Mouse (Mus musculus) cerebellum, postnatal 14 days (tissue): ENCODE data around the gene Zscan12.

Experiments used
- DNase-seq, 2 experiments: peaks; one replicate each; pipeline ENCODE4 v3.0.0; 2021; ENCODE audit warnings: mixed read lengths in 2 of 2

Gene Zscan12

GRCm38 (mm10) chr13:21362621-21363248, at the start of gene Zscan12:
Gene Zscan12, plus strand, starts transcription at chr13:21362820.
- peak; percentile 87 to 90 for DNase-seq

GRCm38 (mm10) chr13:21312854-21313253, 49.8 kb upstream of the Zscan12 start:
- no peak for DNase-seq

- DNase-seq: no peak
Measured at GRCm38 (mm10) chr13:21313903-21314302, 48.7 kb upstream of the Zscan12 start.

DNA sequence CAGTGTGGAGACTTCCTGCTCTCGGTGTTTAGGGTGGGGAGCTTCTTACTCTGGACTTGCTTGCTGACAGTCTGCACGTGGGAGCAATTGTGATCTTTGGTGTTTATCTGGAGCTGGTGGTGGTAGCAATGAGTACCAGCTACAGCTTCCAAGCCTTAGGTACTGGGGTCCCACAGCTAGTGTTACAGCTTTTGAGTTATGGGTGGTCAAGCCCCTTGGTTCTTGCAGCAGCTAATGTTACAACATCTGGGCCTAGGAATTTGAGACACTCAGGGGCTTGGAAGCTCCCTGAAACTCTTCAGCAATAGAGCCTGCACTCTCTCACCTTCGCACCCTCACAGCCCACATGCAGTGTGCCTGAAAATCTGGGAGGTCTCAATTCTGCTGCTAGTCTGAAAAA, 42.4 kb upstream of the Zscan12 start:
- DNase-seq: no peak

- DNase-seq: peak; percentile 10 to 22
Measured at GRCm38 (mm10) chr13:21321890-21322494, 40.6 kb upstream of the Zscan12 start.

- peak; percentile 63 to 64 for DNase-seq
Measured at GRCm38 (mm10) chr13:21322509-21323375, 39.9 kb upstream of the Zscan12 start.

DNA sequence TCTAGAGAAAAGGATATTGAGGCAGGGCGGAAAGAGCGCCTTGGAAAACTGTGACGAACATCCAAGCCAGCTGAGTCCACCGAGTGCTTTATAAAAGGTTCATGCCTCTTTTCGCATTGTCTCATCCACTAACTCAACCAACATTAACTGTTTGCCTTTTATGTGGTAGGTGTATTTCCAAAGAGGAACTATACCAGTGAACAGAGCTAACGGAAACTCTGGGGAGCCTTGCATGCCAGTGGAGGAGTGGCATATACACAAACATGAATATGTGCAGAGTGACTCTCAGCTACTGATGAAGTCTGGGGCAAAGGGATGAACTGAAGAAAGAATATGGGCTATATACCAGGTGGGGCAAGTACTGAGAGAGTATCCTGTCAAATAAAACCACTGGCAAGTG, 39.2 kb upstream of the Zscan12 start:
- no peak for DNase-seq

DNA sequence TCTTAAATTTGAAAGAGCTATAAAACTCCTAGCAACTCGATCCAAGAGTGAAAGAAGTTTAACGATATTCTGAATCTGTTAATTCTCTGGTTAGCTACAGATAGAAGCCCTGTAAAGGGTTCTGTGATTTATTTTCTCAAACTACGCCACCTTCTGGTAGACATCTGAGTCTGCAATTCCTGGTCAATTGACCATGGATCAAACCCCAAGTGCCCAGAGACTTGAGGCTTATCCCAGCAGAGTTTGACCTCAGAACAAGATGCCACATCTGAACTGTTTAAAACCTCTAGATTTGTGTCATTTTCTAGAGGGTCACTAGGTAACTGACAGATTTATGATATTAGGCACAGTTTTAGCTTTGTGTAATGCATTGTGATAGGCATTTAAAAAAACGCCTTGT, 36.4 kb upstream of the Zscan12 start:
- peak; percentile 2 to 22 for DNase-seq

GRCm38 (mm10) chr13:21326657-21327211, 35.9 kb upstream of the Zscan12 start:
- peak; percentile 89 to 92 for DNase-seq

DNA sequence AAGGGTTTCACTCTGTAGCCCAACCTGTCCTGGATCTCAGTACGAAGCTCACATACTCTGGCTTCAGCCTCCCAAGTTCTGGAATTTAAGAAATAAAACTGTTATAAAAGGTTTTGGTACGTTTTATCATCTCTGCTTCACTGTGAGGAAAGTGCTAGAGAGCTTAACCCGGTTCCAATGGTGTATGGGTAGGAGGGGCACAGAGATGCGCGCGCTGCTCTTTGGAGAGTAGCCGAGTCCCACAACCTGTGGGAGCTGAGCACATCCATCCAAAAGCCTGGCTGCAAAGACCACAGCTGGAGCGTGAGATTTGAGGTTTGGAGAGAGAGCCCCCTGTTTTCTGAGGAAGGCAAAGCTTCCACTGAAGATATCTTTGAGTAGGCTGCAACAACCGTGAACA, 35.2 kb upstream of the Zscan12 start:
- DNase-seq: peak in 1 of 2 experiments; percentile 4

GRCm38 (mm10) chr13:21346610-21347009, 16.0 kb upstream of the Zscan12 start, which contains the start of gene Olfr1367:
Gene Olfr1367, plus strand, starts transcription at chr13:21346910.
- DNase-seq: no peak

DNA sequence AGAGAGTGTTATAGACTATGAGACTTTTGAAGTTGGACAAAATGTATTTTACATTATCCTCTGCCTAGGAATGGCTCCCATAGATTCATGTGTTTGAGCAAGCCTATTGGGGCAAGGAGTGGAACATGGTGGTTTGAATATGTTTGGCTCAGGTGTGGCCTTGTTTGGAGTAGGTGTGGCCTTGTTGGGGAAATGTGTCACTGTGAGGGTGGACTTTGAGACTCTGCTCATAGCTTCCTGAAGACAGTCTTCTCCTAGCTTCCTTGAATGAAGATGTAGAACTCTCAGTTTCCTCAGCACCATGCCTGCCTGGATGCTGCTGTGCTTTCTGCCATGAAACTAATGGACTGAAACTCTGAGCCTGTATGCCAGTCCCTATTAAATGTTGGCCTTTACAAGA, 12.0 kb upstream of the Zscan12 start:
- no peak for DNase-seq

GRCm38 (mm10) chr13:21363719-21364118, 1.1 kb downstream of the Zscan12 start:
- peak in 1 of 2 experiments; percentile 9 for DNase-seq

GRCm38 (mm10) chr13:21366635-21367034, 4.0 kb downstream of the Zscan12 start:
- no peak for DNase-seq

DNA sequence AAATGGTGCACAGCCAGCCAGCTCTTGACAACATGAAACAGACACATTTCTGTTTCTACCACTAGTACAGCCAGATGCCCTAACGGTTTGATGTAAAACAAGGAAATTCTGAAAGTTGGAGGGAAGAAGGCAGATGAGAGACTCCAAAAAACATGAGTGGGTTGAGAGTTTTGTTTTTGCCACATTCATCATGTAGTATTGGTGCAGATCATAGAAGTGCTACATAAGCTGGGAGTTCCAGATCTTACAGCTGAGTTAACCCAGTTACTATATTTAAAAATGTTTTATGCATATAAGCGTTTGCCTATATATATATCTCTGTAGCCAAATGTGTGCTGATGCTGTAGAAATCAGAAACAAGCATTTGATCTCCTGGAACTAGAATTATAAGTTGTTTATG, 10.1 kb downstream of the Zscan12 start:
- DNase-seq: no peak

GRCm38 (mm10) chr13:21377773-21378172, 15.2 kb downstream of the Zscan12 start:
- DNase-seq: no peak

GRCm38 (mm10) chr13:21395211-21395610, 32.6 kb downstream of the Zscan12 start:
- no peak for DNase-seq

DNA sequence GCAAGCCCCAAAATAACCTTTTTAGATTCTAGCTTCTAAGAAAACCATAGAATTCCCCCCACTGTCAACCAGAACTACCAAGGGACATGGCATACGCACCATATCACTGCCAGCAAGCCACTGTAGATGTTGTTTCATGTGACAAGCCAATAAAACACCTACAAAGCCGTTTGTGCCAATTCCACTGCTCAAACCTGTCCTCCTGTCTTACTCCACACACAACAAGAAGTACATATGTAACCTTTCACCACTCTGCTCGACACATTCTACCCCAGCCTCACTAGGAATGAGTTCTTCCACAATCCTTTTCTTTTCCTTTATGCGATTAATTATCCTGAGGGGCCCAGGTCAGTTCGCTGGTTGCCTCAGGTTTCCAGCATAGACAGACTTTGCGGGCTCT, 33.0 kb downstream of the Zscan12 start:
- DNase-seq: no peak

GRCm38 (mm10) chr13:21396048-21396447, 33.4 kb downstream of the Zscan12 start:
- DNase-seq: peak; percentile 27 to 33

DNA sequence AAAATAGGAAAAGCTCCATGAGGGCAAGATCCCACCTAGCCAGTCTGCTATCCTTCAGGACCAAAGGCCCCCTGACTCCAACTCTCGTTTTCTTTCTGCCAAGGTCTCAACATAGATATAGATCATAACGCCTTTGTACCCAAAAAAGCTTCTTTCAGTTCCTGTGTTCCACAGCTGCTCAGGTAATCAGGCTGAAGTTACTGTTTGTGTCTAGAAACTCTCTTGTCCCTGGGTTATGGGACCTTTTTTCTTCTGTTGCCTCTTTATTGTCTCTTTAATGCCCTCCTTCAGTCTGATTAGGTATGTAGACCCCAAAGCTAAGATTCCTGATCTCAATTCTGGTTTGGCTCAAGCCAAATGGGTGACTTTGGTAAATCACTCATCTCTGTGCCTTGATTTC, 34.9 kb downstream of the Zscan12 start:
- no peak for DNase-seq

GRCm38 (mm10) chr13:21401166-21401565, 38.5 kb downstream of the Zscan12 start:
- DNase-seq: no peak

GRCm38 (mm10) chr13:21401636-21402286, 39.1 kb downstream of the Zscan12 start:
- DNase-seq: no peak
